Mouse (Mus musculus) heart, postnatal 0 days (tissue): ENCODE results near the gene Gpc3.
"Not testable (repeated sequence)": the region's sequence is repeated elsewhere in the genome, so short reads cannot be mapped to it uniquely, and the experiment has no call there.

ENCODE experiments used
- CTCF ChIP-seq: IDR thresholded peaks from 2 replicates; pipeline ENCODE4 v1.5.1; 2016; ENCODE audit warnings: antibody characterized with exemption, control low read depth, low read depth
- EP300 ChIP-seq: IDR thresholded peaks from 2 replicates; pipeline ENCODE4 v1.6.1; 2016; ENCODE audit warnings: antibody characterized with exemption, low read depth

GRCm38 (mm10) chrX:52259771-52260170, 354.0 kb downstream of the Gpc3 start:
- not testable (repeated sequence) for TF ChIP-seq EP300, CTCF
